Mouse (Mus musculus) activated CD4-positive, CD25-positive, alpha-beta regulatory T cell, adult 4 months (primary cell): Measurements from ENCODE around the gene Syt12. TPM values are rescaled to one million over a fixed set of nuclear protein-coding genes. Genes with fewer than 3 reads are reported as not detected.

Source experiments
- ATAC-seq: one replicate; pipeline ENCODE4 v1.8.0; 2017
- polyA plus RNA-seq, 2 experiments: library from polyadenylated mRNA; unstranded; fragments of 100-300 nt; shearing (Covaris generic); gene quantifications; one replicate each; pipeline ENCODE4 v1.2.1; 2017

Syt12 gene
- polyA plus RNA-seq, 2 experiments from 2014 or later, result 0.14 TPM; not detected in 1

DNA sequence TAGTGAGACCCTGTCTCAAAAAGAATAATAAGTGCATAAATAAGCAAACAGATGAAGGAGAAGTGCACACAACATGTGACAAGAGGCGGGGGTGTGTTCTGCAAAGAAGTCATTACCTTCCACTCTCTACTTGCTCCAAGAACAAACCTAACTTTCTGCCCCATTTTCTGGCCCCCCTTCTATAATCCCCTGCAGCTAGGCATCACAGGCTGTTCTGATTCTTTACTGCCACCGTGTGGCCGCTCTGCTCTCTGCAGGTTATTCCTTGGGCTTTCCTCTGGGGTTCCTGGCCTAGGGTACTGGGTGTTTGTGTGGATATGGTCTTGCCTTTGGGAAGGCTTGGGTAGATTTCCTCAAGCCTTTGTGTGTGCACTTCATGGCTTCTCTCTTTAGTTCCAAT lies 34.8 kb downstream of the Syt12 start:
- ATAC-seq, result no peak

DNA sequence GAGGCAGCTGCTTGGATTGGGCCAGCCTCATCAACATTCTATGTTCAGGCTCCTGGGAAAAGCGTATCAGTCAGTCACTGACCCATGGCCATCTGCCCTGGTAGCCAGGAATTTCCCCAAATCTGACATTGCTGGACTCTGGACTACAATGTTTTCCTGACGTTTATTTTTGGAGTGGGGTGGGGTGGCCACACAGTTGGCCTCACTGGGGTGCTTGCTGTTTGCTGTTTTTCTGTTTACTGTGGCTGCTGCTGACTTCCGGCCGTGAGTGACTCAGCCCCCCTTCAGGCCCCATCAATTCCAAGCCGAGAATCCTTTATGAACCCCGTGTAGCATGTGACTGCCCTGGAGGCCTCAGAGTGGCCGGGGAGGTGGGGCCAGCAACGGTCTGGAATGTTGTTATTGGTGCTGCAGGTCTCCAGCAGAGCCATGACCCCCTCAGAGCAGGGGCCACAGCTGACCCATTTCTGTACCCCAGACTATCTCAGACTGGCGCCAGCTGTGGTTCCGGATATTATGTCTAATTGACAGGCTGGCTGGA lies 35.6 kb downstream of the Syt12 start:
- no peak for ATAC-seq

DNA sequence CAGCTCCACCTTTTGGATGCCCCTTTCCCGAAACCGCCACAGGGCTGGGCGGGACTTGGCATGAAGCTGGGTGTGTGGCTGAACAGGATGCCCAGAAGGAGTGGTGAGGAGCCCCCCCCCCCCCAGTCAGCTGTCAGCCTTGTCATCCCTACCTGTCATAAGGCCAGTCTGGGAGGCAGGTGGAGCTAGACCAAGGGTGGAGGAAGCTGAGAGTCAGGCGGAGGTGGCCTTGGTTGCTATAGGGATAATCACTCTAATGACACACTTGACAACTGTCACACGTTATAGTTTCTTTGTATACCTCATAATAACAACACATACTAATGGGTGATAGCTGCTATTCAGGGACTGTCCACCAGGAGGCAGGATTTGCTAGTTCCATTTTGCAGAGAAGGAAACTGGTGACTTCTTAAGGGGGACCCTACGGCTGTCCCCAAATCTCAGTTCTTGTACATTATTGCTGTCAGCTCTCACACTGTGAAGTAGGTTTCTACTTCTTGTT lies 36.1 kb downstream of the Syt12 start:
- peak; percentile 52 for ATAC-seq

DNA sequence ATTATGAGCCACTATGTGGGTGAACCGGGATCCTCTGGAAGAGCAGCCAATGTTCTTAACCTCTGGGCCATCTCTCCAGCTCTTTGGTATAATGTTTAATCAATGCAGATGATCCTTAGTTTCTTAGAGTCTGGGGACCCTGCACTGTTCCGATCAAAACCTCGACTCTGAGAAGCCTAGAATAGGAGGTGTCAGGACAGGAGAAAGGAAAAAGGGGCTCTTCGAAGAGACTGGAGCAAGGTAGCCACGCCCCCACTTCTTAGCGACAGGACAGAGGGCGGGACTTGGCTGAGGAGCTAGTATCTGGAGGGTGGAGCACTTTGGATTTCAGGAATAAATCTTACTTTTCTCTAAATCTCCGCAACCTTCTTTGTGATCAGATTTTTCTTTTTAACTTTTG lies 37.0 kb downstream of the Syt12 start:
- ATAC-seq, result no peak

DNA sequence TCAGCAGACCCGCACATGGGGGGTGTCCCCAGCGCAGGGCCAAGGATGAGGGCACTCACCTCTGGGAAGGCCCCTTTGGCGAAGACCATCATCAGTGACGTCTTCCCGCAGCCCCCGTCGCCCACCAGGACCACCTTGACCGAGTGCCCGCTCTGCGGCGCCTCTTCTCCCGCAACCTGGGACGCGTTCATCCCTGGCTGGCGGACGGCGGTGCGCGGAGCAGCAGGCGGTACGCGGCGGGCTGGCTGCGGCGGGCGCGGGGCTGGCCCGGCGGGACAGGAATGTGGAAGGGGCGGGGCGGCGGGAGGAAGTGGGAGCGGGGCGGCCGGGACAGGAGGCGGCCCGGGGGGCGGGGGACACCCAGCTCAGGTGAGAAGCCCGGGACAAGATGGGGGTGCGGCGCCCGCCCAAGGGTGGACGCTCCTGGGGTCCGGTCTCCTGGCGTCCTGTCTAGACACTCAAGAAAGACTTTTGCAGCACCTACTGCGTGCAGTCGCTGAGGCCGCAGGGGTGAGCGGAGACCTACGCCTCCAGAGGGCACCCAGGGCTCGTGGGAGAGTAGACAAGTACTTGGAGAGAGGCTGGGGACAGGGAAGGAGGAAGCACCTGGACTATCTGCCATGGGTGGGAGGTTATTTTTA lies 38.0 kb downstream of the Syt12 start, which contains the start of gene Rhod:
Rhod (minus strand) TSS at position 272 of the 641 bp plus-strand sequence.
- ATAC-seq, result no peak

DNA sequence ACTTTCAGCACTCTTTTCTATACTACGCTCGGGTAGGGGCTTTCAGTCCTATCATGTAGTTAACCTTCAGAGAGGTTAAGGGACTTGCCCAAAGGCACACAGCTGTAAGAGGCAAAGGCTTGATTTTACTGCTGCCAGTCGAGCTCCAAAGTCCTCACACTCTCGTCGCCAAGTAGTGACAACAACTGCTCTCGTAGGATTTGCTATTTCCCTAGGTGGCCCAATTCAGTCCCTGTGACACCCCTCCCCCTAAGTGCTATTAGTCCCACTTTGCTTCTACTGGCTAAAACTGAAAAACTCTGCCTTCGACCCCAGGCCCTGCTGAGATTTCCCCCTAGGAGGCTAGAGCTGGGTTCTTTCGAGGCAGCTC lies 38.5 kb downstream of the Syt12 start:
- no peak for ATAC-seq

DNA sequence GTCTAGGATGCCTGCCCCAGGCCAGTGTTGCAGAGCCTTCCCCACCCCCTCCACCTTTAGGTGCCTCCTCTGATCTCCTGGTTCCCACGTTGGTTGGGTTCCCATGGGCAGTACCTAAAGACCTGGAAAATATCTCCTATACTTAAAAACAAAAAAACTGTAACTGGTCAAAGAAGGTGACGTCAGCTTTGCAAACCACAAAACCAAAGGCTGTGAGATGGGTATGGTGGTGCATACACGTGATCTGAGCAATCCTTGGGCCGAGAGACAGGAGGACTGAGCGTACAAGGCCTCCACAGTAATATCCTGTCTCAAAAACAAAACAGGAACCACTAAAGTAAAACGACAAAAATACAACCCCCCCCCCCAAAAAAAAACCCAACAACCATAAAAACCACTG lies 39.4 kb downstream of the Syt12 start:
- no peak for ATAC-seq

DNA sequence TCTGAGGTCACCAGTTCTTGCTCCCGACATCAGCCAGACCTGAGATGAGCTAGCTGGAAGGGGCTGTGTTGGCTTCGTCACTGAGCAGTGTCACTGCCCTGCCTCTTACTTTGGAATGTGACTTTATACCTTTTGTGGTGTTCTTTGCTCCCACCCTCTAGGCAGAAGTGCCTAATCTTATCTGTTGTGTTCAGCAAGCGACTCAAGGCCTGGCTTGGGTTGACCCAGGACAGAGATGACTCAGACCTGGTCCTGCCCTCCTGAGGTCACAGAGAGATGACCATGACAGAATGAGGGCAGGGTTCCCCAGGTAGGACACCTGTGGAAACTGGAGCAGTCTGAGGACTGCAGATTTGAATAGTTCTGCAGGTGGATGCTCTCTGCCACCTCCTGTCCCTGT lies 41.0 kb downstream of the Syt12 start:
- ATAC-seq, result no peak

DNA sequence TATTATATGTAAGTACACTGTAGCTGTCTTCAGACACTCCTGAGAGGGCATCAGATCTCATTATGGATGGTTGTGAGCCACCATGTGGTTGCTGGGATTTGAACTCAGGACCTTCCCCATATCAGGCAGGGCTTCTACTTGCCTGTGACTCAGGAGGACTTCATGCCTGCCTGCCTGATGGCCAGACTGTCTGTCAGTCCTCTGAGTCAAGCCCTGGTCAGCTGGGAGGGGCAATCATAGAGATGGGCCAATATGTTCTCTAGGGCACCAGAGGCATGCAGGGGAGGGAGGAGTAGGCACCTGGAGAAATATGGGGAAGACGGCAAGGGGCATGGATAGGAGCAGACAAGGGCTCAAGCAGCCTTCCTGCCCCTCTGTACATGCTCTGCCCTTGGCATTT lies 42.2 kb downstream of the Syt12 start:
- ATAC-seq, result no peak

DNA sequence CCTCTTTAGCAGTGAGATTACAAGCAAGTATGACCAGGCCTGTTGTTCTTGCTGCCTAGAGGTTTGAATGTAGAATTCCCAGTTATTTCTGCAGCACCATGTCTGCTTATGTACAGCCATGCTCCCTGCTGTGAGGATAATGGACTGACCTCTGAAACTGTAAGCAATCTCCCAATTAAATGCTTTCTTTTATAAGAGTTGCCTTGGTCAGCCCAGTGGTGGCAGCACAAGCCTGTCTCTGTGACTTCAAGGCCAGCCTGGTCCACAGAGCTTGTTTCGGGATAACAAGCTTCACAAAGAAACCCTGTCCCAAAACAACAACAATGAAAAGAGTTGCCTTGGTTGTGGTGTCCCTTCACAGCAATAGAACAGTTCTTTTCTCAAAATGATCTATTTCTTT lies 43.5 kb downstream of the Syt12 start:
- ATAC-seq, result no peak

DNA sequence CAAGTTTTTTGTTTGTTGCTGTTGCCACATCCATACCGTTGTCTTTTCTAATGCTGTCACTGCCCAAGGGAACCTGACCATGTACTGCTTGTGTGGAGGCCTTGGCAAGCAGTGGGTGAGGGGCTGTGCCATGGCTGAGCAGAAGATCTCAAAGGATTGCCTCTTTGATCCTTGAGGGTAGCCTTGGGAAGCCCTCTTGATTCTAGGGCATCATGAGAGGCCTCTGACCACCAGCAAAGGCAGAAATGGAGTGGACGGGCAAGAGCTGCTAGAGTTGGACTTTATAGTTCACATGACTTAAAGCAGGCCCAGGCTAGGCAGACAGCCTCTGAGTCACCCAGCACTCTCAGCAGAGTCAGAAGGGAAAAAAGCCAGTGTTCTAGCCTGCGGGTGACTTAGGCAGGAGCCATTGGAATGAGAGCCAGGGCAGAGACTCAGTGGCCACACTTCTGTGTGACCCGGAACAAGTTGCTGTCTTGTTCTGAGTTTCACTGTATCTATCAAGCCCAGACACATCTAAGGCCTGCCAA lies 47.1 kb downstream of the Syt12 start:
- ATAC-seq, result no peak

DNA sequence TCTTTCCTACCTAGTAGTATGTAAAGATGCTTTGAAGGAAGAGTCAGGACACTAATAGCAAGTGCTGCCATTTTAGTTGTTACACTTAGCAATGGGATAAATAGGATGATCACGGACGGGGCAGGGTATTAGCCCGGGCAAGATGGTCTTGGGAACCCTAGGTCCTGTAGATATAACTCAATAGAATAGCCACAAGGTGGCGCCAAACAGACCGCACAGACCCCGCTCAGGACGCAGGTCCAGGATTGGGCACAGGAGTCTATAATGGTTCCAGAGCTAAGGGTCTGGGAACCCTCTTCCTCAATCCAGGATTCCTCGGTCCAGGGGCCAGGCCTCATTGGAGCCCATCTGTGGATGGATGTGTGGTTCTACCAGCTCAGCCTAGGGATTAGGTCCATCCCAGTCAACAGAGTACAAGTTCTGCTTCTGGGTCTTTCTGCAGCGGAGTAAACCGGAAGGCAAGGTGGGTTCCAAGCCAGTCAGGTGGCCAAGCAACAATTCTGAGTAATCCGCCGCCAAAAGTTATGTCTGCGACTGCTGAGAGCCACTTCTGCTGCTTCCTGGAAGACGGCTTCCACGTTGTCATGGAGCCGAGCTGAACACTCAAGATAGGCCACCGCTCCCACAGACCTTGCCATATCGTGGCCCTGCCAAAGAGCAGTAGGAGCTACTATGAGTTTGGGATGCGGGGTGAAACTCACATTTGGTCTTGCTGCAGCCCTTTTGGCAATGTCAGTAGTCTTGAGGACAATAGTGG lies 51.5 kb downstream of the Syt12 start:
- no peak for ATAC-seq

DNA sequence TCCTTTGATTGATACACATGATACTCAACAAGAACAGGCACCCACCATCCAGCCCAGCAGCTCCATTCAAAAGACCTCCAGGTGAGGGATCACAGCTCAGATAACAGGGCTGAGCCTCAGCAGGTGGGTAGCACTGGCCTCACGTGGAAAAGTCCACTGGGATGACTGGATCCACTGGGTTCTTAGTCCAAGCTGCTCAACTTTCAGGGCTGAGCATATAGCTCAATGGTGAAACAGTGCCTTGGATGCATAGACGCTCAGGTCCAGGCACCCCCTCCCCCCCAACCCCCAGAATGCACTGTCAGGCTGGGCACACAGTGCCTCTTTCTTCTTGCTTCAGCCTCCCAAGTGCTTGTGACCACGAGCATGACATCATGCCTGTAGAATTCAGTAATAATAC lies 54.2 kb downstream of the Syt12 start:
- no peak for ATAC-seq

DNA sequence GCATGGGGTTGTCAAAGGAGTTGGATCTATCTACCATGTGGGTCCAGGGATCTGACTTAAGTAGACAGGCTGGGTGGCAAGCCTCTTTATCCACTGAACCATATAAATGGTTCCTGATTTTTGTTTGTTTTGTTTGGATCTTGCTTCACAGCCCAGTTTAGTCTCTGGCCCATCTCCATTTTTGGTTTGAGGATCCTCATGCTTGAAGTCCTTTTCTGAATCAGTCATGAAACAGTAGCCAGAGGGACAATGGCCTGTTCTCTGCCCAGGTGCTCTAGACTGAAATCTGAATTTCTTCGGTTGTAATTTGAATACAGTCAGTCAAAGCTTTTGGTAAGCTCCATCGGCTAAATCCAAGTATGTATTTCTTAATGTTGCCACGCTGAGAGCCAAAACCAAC lies 54.7 kb downstream of the Syt12 start:
- ATAC-seq, result no peak

DNA sequence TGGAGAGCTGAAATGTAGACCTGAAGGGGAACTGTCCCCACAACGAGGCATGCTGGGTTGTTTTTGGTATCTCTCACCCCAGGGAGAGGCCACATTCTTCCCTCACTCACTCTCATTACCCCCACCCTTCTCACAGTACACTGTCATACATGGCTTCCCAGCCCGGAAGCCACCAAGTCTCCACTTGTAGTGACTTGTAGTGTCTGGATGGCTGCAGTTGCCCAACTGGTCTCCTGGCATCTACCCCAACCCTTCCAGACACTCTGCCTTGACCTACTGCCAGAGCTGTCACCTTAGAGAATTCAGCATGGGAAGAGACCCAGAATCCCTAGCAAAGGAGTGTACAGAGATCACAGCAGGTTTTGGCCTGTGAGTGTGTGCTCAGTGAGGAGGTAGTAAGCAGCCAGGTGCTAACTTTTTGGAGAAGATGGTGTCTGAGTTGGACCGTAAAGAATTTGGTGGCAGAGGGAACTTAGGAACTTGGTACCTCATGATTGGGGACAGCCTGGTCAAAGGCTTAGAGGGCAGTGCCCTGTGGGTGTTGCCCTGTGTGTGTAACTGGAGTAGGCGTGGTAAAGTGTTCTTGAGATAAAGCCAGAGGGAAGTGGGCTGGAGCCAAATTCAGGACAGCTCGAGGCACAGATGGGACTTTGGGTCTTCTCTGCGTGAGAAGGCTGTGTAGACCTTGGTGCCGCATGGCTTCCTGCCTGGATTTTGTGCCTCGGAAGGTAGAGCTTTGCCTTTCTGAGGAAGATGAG lies 56.9 kb downstream of the Syt12 start:
- ATAC-seq, result no peak

DNA sequence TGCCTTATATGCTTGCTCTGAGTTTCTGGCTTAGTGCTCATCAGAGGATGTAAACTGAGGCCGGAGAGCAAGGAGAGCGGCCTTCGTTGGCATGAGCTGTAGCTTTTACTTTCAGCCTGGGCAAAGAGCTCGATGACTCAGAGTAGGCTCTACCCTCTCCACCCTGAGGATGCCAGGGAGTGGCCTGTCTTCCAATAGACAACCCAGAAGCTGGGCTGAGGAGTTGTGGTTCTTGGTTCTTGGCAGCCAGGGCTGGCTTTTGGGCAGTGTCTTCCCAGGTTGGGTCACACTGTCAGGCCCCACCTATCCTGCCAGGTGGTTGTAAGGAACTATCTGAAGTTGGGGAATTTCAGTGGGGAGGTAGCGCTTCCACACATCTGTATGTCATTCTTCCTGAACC lies 57.5 kb downstream of the Syt12 start:
- ATAC-seq, result no peak

DNA sequence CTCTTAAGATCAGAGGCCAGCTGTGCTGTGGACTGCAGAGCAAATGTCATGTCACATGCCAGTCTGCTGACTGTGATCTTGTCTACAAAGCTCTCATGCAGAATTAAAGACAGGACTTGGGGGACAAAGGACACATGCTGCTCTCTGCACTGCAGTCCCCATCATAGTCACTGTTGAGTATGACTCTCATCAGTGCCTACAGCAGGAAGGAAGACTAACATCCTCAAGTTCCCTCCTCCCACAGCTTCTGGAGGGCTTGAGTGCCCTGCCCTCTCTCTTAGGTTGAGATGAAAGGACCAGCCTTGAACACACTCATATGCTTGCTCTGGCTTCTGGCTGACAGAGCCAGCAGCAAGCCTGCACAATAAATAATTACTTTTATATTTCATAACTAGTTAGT lies 59.5 kb downstream of the Syt12 start:
- no peak for ATAC-seq

DNA sequence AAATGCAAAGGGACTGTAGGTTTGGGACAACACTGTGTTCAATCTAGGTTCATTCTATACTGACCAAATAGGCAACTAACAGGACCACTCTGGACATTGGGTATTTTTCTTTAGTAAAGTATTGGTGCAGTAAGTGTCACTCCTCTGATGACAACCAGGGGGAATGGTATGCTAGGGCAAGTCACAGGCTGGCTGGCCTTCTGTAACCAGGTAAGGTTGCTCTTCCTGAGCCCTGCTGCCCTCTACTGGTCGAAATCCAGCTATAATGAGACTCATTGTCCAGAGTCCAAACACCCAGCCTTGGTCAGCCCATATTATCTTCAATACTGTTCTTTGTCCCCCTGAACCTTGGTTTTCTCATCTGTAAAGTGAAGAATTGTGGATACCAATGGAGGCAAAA lies 60.1 kb downstream of the Syt12 start:
- ATAC-seq, result no peak

DNA sequence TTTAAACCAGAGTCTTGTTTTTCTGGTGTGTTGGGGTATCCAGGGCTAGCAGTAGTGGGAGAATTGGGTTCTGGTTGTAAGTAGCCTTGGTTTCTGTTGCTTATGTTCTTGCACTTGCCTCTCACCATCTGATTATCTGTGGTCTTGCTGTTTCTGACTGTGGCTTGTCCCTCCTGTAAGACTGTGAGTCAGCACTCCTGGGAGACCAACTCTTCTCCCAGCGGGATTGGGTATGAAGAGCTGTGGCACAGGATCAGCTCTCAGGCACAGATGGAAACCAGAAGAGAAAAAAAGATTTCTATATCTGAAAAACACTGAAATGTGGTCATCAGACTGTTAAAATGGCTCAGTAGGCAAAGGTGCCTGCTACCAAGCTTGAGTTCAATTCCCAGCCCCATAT lies 62.6 kb downstream of the Syt12 start:
- ATAC-seq, result no peak

DNA sequence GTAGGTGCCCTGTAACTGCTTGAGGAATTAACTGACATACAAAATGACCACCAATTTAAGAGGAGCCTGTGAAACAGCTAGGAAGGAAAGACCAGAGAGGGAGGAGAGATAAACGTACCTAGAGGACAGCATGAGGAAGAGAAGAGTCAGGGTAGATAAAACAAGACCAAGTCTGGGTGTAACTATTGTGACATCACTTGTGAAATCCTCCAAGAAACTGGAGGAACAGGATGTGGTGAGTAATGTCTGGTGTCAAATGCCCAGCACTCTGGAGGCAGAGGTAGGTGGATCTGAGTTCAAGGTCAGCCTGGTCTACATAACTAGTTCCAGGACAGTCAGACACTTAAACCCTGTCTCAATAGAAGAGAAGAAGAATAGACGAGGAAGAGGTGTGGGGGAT lies 68.2 kb downstream of the Syt12 start:
- no peak for ATAC-seq

DNA sequence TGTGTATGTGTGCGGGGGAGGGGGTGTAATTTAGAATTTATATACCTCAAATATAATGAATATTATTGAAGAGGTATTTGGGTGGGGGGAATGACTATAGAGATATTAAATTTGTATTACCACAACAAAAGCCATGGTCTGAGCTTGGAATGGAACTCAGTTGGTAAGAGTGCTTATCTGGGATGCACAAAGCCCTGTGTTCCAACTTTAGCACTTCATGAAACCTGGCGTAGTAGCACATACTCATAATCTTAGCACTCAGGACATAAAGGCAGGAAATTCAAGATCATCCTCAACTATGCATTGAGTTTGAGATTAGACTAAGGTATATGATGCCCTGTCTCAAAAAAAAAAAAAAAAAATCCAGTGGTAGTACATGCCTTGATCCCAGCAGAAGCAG lies 72.4 kb downstream of the Syt12 start:
- ATAC-seq, result no peak

DNA sequence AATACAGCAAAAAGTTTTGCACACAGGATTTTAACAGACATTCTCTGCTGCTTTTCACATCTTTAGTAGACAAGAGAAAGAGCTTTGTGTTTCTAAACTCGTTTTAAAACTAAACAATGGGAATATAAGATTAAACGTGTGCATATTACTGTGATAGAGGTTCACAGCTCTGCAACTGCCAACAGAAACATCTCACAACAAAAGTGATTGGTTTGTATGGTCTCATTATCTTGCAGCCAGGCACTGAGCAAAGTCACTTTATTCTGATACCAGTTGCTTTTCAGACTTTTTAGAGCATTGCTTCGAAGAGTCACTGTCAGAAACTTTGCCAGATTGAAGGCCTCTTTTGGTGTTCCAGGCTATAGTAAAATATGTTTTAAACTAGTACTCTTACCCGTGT lies 78.3 kb downstream of the Syt12 start:
- no peak for ATAC-seq

DNA sequence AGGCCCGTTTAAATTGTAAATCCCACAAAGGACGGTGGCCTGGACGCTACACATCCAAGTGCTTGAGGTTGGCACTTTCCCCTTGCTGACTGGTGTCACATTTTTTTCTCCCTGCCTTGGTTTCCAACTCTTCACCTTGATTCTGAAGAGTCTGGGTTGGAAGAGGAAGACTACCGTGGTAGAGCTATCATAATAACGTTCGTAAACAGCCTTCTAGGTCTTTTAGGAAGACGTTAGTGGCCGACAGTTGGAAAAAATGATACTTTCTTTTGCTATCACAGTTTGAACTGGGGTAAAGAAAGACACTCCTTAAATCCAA lies 78.7 kb downstream of the Syt12 start:
- no peak for ATAC-seq
